Mouse (Mus musculus) brain, embryonic 14.5 days (tissue): Measurements from ENCODE around the gene Tifa. TPM values are rescaled to one million over a fixed set of nuclear protein-coding genes. Genes with fewer than 3 reads are reported as not detected.

Experiments used
- DNase-seq: peaks from one replicate; pipeline ENCODE4 v3.0.0-alpha.2; 2011; ENCODE audit warnings: low read depth
- CTCF ChIP-seq: fragments of 200-500 bp; IDR thresholded peaks from 2 replicates; pipeline ENCODE4 v1.5.1; 2012; ENCODE audit warnings: inconsistent platforms, mild to moderate bottlenecking, moderate library complexity, borderline replicate concordance; ENCODE audit not compliant: insufficient read depth, insufficient read length; ENCODE audit errors: extremely low read depth
- POLR2A ChIP-seq: fragments of 200-500 bp; IDR thresholded peaks from 2 replicates; pipeline ENCODE4 v1.6.1; 2012; ENCODE audit warnings: mild to moderate bottlenecking, inconsistent platforms, borderline replicate concordance; ENCODE audit not compliant: poor library complexity, insufficient read depth, insufficient read length, severe bottlenecking; ENCODE audit errors: extremely low read depth
- polyA plus RNA-seq: library from polyadenylated mRNA; depleted of rRNA; stranded (reverse); fragments of >200 nt; gene quantifications from 2 replicates; pipeline ENCODE4 v1.2.3, GENCODE M21; 2012

Tifa gene
- polyA plus RNA-seq, 1 experiment = 2.5 TPM

GRCm38 (mm10) chr3:127817120-127817683 lies 27.6 kb downstream of the Tifa start:
- no peak for DNase-seq
- TF ChIP-seq CTCF = no peak
- no peak for TF ChIP-seq POLR2A

GRCm38 (mm10) chr3:127818694-127819663 lies 29.4 kb downstream of the Tifa start:
- no peak for DNase-seq
- no peak for TF ChIP-seq POLR2A
- no peak for TF ChIP-seq CTCF

GRCm38 (mm10) chr3:127820400-127820799 lies 30.8 kb downstream of the Tifa start:
- TF ChIP-seq CTCF (no peak), POLR2A (no peak)
- DNase-seq = no peak

- TF ChIP-seq POLR2A (no peak), CTCF (no peak)
- no peak for DNase-seq
Observed at GRCm38 (mm10) chr3:127821209-127821608, 31.6 kb downstream of the Tifa start.

- no peak for DNase-seq
- TF ChIP-seq CTCF (no peak), POLR2A (no peak)
Observed at GRCm38 (mm10) chr3:127823886-127824863, 34.6 kb downstream of the Tifa start.

GRCm38 (mm10) chr3:127826503-127826902 lies 36.9 kb downstream of the Tifa start:
- TF ChIP-seq CTCF = no peak
- no peak for TF ChIP-seq POLR2A
- no peak for DNase-seq

GRCm38 (mm10) chr3:127827123-127827522 lies 37.5 kb downstream of the Tifa start:
- DNase-seq = peak; percentile 49
- no peak for TF ChIP-seq POLR2A
- TF ChIP-seq CTCF = no peak

- TF ChIP-seq POLR2A (no peak), CTCF (no peak)
- DNase-seq = no peak
Observed at GRCm38 (mm10) chr3:127830183-127830582, 40.6 kb downstream of the Tifa start.

- TF ChIP-seq POLR2A (no peak), CTCF (no peak)
- no peak for DNase-seq
Observed at GRCm38 (mm10) chr3:127831079-127831478, 41.5 kb downstream of the Tifa start.

GRCm38 (mm10) chr3:127834040-127834439 lies 44.4 kb downstream of the Tifa start:
- no peak for TF ChIP-seq CTCF
- no peak for DNase-seq

- TF ChIP-seq POLR2A (no peak), CTCF (no peak)
- DNase-seq = no peak
Observed at GRCm38 (mm10) chr3:127835594-127835993, 46.0 kb downstream of the Tifa start.

- TF ChIP-seq CTCF = no peak
- no peak for TF ChIP-seq POLR2A
- peak; percentile 42 for DNase-seq
Observed at GRCm38 (mm10) chr3:127836798-127837153, 47.2 kb downstream of the Tifa start.
